Mouse (Mus musculus): ENCODE data around the gene Slit1.

The Slit1 gene

GRCm38 (mm10) chr19:41724831-41725470 is 18.5 kb downstream of the Slit1 start:
- in situ Hi-C loops (cut with MseI, MboI): no loop called here

GRCm38 (mm10) chr19:41723337-41723736 is 20.1 kb downstream of the Slit1 start:
- in situ Hi-C loops (cut with MseI, MboI): no loop called here

- in situ Hi-C loops (cut with MseI, MboI): no loop called here
Observed at GRCm38 (mm10) chr19:41719436-41719835, 24.0 kb downstream of the Slit1 start.

GRCm38 (mm10) chr19:41716233-41717218 is 26.9 kb downstream of the Slit1 start:
- in situ Hi-C loops (cut with MseI, MboI): no loop called here

- in situ Hi-C loops (cut with MseI, MboI): no loop called here
Observed at GRCm38 (mm10) chr19:41714431-41714917, 29.0 kb downstream of the Slit1 start.

GRCm38 (mm10) chr19:41712829-41713228 is 30.6 kb downstream of the Slit1 start:
- in situ Hi-C loops (cut with MseI, MboI): no loop called here

- in situ Hi-C loops (cut with MseI, MboI): no loop called here
Observed at GRCm38 (mm10) chr19:41711665-41712064, 31.8 kb downstream of the Slit1 start.

- in situ Hi-C loops (cut with MseI, MboI): no loop called here
Observed at GRCm38 (mm10) chr19:41709497-41710165, 33.8 kb downstream of the Slit1 start.

GRCm38 (mm10) chr19:41707850-41708249 is 35.6 kb downstream of the Slit1 start:
- in situ Hi-C loops (cut with MseI, MboI): no loop called here

GRCm38 (mm10) chr19:41706094-41706828 is 37.2 kb downstream of the Slit1 start:
- in situ Hi-C loops (cut with MseI, MboI): no loop called here

GRCm38 (mm10) chr19:41705416-41705815 is 38.0 kb downstream of the Slit1 start:
- in situ Hi-C loops (cut with MseI, MboI): no loop called here

GRCm38 (mm10) chr19:41702638-41703037 is 40.8 kb downstream of the Slit1 start:
- in situ Hi-C loops (cut with MseI, MboI): no loop called here

GRCm38 (mm10) chr19:41698857-41699424 is 44.5 kb downstream of the Slit1 start:
- in situ Hi-C loops (cut with MseI, MboI): no loop called here

- in situ Hi-C loops (cut with MseI, MboI): no loop called here
Observed at GRCm38 (mm10) chr19:41697807-41698515, 45.5 kb downstream of the Slit1 start.

- in situ Hi-C loops (cut with MseI, MboI): no loop called here
Observed at GRCm38 (mm10) chr19:41697111-41697806, 46.2 kb downstream of the Slit1 start.

GRCm38 (mm10) chr19:41696443-41696842 is 47.0 kb downstream of the Slit1 start:
- in situ Hi-C loops (cut with MseI, MboI): no loop called here

GRCm38 (mm10) chr19:41695046-41695445 is 48.4 kb downstream of the Slit1 start:
- in situ Hi-C loops (cut with MseI, MboI): no loop called here

- in situ Hi-C loops (cut with MseI, MboI): no loop called here
Observed at GRCm38 (mm10) chr19:41694610-41695009, 48.9 kb downstream of the Slit1 start.

- in situ Hi-C loops (cut with MseI, MboI): no loop called here
Observed at GRCm38 (mm10) chr19:41693727-41694126, 49.7 kb downstream of the Slit1 start.

- in situ Hi-C loops (cut with MseI, MboI): no loop called here
Observed at GRCm38 (mm10) chr19:41690064-41690463, 53.4 kb downstream of the Slit1 start.

All from mouse trophoblast stem cell (cell line).